Mouse (Mus musculus) olfactory bulb, adult 2 months (tissue): ENCODE measurements around the gene Krt17.

Experiments
- CTCF ChIP-seq: fragments of 200-500 bp; IDR thresholded peaks from 2 replicates; pipeline ENCODE4 v1.5.1; 2012; ENCODE audit warnings: low read depth, mild to moderate bottlenecking, low read length, moderate library complexity; ENCODE audit not compliant: insufficient read depth
- POLR2A ChIP-seq: fragments of 200-500 bp; IDR thresholded peaks from 2 replicates; pipeline ENCODE4 v1.6.1; 2012; ENCODE audit warnings: mild to moderate bottlenecking, low read depth, low read length, moderate library complexity; ENCODE audit not compliant: insufficient read depth

- TF ChIP-seq POLR2A (no peak), CTCF (no peak)
Measured at GRCm38 (mm10) chr11:100275466-100275865, 14.6 kb upstream of the Krt17 start.
